Mouse (Mus musculus): ENCODE results near the gene Rxfp1. TPM values are rescaled to one million over a fixed set of nuclear protein-coding genes. Genes with fewer than 3 reads are reported as not detected.

The Rxfp1 gene
- not detected for total RNA-seq (2023)

DNA sequence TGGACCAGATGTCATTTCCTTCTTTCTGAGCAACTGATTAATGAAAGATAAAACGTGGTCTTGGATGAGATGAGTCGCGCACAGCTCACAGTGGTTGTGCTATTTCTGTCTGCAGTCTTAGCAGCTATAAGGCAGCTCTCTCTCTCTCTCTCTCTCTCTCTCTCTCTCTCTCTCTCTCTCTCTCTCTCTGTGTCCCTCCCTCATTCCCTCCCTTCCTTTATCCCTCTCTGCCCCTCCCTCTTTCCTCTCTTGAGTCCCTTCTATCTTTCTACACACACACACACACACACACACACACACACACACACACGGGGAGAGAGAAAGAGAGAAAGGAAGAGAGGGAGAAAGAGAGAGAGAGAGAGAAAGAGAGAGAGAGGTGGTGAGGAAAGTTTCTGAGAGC, at the start of gene Rxfp1:
Gene Rxfp1, minus strand, starts transcription at position 101 of the 400 bp plus-strand sequence.

DNA sequence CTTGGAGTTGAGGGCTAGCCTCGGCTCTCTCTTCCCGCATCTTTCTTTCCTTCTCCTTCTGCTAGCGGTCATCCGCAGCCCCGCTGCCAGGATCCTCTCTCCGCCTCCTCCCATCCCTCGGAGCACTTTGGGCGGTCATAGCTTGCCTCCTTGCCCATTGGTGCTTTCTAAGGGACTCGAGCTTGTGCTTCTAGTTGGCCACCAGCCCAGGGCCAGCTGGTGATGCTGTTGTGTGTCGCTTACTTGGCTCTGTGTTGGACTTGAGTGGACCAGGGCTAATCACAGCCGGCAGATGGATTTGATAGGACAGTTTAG, 108.3 kb downstream of the Rxfp1 start, which contains the start of gene Etfdh:
Gene Etfdh, minus strand, starts transcription at position 85 of the 315 bp plus-strand sequence.

DNA sequence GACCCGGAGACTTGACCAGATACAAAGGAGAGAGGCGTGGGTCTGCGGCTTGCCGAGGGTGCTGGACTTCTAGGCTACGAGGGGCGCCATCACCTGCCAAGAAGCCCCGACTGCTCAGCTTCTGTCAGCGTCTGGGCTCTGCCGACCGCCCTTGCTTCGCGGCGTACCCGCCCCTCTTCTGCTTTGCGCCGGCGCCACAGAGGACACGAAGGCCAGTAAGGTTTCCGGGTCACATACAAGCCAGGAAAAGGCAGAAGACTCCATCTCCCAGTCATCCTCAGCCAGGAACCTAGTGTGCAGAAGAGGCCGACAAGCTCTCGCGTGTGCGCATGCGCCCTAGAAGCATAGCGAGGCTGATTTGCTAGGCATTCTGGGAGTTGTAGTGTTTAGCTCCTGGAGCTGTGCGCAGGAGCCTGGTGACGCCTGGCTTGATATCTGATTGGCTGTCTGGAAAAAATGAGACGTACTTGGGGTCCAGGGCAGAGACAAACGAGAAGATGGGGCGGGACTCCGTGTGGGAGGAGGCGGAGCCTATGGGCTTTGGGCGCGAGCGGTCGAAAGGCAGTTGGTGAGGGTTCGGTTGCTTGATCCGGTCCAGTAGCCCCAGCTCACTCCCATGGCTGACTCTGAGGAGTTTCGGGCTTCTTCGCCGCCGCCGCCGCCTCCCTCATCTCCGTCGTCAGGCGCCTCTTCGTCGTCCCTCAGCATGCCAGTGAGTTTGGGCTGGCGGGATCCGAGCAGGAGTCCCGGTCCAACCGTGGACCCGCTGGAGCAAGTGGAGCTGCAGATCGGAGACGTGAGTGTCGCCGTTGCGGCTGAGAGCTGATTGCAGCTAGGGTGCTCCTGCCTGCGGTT, 108.9 kb downstream of the Rxfp1 start, which contains the start of gene 4930579G24Rik:
Gene 4930579G24Rik, plus strand, starts transcription at position 519 of the 855 bp plus-strand sequence.

Other genes with a start within 250 kb of the Rxfp1 start
- 1.8 TPM for gene Fnip2, start 170.1 kb downstream of the Rxfp1 start, total RNA-seq (2023)
- 57.8 TPM for gene Ppid, start 146.5 kb downstream of the Rxfp1 start, total RNA-seq (2023)
- gene 4930579G24Rik, start 108.8 kb downstream of the Rxfp1 start, total RNA-seq (2023), result 3.2 TPM
- 30.7 TPM for gene Etfdh, start 108.4 kb downstream of the Rxfp1 start, total RNA-seq (2023)
- 2.3 TPM for gene Tmem144, start 114.9 kb upstream of the Rxfp1 start, total RNA-seq (2023)
- gene Fam198b, start 146.7 kb upstream of the Rxfp1 start, total RNA-seq (2023), result not detected